Mouse (Mus musculus) midbrain, embryonic 12.5 days (tissue): ENCODE results near the gene Galnt18. TPM values are rescaled to one million over a fixed set of nuclear protein-coding genes. Genes with fewer than 3 reads are reported as not detected.

Source experiments
- ATAC-seq: fragments of 200-750 bp; cut with Nextera tagmentation; 2 replicates; pipeline ENCODE4 v1.8.0; 2017; ENCODE audit warnings: low read depth, moderate TSS enrichment, moderate library complexity; ENCODE audit not compliant: low FRiP score
- H3K27ac ChIP-seq: fragments of 300-500 bp; sonication (generic); replicated peaks from 2 replicates; pipeline ENCODE4 v1.5.1; 2016; ENCODE audit warnings: mild to moderate bottlenecking
- H3K27me3 ChIP-seq: fragments of 300-500 bp; sonication (generic); 2 replicates; pipeline ENCODE4 v1.6.1; 2016; ENCODE audit warnings: mild to moderate bottlenecking
- H3K36me3 ChIP-seq: fragments of 300-500 bp; sonication (generic); 2 replicates; pipeline ENCODE4 v1.6.1; 2016
- H3K4me1 ChIP-seq: fragments of 300-500 bp; sonication (generic); 2 replicates; pipeline ENCODE4 v1.6.1; 2016
- H3K4me2 ChIP-seq: fragments of 300-500 bp; sonication (generic); replicated peaks from 2 replicates; pipeline ENCODE4 v1.6.1; 2016; ENCODE audit warnings: mild to moderate bottlenecking, moderate library complexity
- H3K4me3 ChIP-seq: fragments of 300-500 bp; sonication (generic); 2 replicates; pipeline ENCODE4 v1.5.1; 2016; ENCODE audit warnings: mild to moderate bottlenecking
- H3K9ac ChIP-seq: fragments of 300-500 bp; sonication (generic); replicated peaks from 2 replicates; pipeline ENCODE4 v1.6.1; 2016; ENCODE audit warnings: mild to moderate bottlenecking, moderate library complexity
- H3K9me3 ChIP-seq: fragments of 300-500 bp; sonication (generic); 2 replicates; pipeline ENCODE4 v1.6.1; 2016; ENCODE audit warnings: mild to moderate bottlenecking
- WGBS: fragments of 180-500 bp; shearing (Covaris S2); methylation state at CpG from one replicate; pipeline ENCODE4 v1.1.7; 2016; 5-methylcytosine and 5-hydroxymethylcytosine counted together
- polyA plus RNA-seq: library from polyadenylated mRNA; unstranded; fragments of >200 nt; fragmentation: Nextera tagmentation; extraction: Ambion mirVana; gene quantifications from 2 replicates; pipeline ENCODE4 v1.2.1, GENCODE M21; 2016

The Galnt18 gene
- 5.6 and 7.7 TPM in 2 replicates for polyA plus RNA-seq

DNA sequence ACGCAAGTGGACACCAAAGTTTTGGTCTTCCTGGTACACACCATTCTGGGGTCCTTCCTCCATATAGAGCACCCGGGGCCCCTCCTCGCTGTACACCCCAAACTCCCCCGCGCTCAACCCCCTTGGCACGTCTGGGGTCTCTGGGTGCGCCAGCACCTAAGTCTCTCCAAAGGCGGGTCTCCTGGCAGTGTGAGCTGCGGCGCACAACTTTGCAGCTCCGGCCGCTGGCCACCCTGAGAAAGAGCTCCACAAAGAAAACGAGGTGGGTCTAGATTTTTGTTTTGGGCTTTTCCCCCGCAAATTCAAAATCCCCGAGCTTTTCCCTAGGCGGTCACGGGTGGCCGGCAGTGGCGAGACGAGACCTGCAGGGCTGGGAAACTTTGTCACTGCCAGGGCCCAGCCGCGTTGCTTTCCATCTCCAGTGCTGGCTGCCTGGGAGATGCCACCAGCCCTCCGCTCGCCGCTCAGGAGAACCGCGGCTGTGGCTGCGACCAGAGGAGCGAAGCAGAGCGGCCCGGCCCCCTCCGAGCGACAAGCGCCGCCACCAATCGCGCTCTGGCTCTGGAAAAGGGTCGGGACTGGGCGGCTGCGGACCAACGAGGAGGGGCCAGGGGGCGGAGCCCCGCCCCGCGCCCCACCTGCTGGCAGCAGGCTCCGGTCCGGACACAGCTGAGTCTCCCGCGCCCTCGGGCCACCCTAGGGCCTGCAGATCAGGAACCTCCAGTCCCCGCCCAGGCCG, at the start of gene Galnt18:
Gene Galnt18, minus strand, starts transcription at position 474 of the 739 bp plus-strand sequence.
- Histone ChIP-seq H3K9me3 (no peaks in the 10 kb centered on the region), H3K9ac (peak within 1 kb of the TSS; percentile 56), H3K4me2 (peak within 1 kb of the TSS; percentile 96), H3K4me1 (peaks cover 12% of the 10 kb centered on the region; the same call in 1 of the 2 replicates), H3K36me3 (no peaks in the 10 kb centered on the region), H3K27me3 (peaks cover 33% of the 10 kb centered on the region), H3K27ac (peak within 1 kb of the TSS; percentile 42; the same call in 1 of the 2 replicates), H3K4me3 (peak within 1 kb of the TSS; percentile 53)
- peak; percentile 99 for ATAC-seq
- under 1% methylated on average over 49 of the region's 52 CpGs for WGBS

GRCm38 (mm10) chr7:111827337-111827736, 47.6 kb upstream of the Galnt18 start:
- 78% methylated on average over 1 of the region's 1 CpGs for WGBS
- Histone ChIP-seq H3K36me3 (no peaks in the 10 kb centered on the region), H3K9ac (no peak overlapping the region), H3K27me3 (no peaks in the 10 kb centered on the region), H3K4me1 (no peaks in the 10 kb centered on the region), H3K9me3 (no peaks in the 10 kb centered on the region), H3K27ac (no peak overlapping the region), H3K4me2 (no peak overlapping the region), H3K4me3 (no peak overlapping the region)
- ATAC-seq: no peak

- ATAC-seq: no peak
- Histone ChIP-seq H3K36me3 (no peaks in the 10 kb centered on the region), H3K9me3 (no peaks in the 10 kb centered on the region), H3K4me2 (no peak overlapping the region), H3K4me3 (no peak overlapping the region), H3K27me3 (no peaks in the 10 kb centered on the region), H3K9ac (no peak overlapping the region), H3K27ac (no peak overlapping the region), H3K4me1 (no peaks in the 10 kb centered on the region)
- 73% methylated on average over 1 of the region's 1 CpGs for WGBS
Measured at GRCm38 (mm10) chr7:111813093-111813492, 33.3 kb upstream of the Galnt18 start.

DNA sequence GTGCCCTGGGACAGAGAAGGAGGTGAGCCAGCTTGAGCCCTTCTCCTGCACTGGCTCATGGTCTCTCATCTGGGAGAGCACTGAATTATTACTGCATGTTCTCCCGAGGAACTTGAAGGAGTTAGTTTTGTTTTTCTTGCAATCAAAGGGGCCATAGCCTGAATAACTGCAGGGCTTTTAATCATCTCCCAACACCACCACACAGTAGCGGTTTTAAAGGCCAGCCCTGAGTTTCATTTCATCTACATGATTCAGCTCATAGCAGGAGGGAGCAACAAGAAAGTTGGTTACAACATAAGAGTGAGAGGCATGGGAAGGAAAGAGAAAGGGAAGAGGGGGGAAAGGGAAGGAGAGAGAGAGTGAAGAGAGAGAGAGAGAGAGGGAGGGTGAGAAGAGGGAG, 31.3 kb upstream of the Galnt18 start:
- 89% methylated on average over 2 of the region's 2 CpGs for WGBS
- H3K4me2 ChIP-seq: no peak overlapping the region
- no peak overlapping the region for H3K4me3 ChIP-seq
- H3K27me3 ChIP-seq: no peaks in the 10 kb centered on the region
- H3K9ac ChIP-seq: no peak overlapping the region
- no peaks in the 10 kb centered on the region for H3K9me3 ChIP-seq
- no peak for ATAC-seq
- H3K36me3 ChIP-seq: no peaks in the 10 kb centered on the region
- no peak overlapping the region for H3K27ac ChIP-seq
- H3K4me1 ChIP-seq: no peaks in the 10 kb centered on the region

DNA sequence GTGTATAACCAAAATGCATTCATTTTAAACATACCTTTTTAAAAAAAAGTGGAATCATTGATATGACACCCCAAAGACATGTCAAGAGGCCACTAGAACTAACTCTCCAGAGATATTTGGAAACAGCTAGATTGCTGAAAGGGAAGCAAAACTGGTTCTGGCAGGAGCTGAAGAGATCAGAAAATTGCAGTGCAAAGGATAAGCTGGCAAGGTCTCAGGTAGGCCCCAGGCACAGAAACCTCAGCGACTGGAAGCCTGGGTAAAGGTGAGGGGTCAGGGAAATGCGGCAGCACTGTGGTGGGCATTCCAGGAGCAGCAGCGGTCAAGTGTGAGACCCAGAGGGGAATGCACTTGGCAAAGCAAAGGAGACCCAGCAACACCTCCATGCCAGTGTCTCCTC, 30.0 kb upstream of the Galnt18 start:
- Histone ChIP-seq H3K27me3 (no peaks in the 10 kb centered on the region), H3K27ac (no peak overlapping the region), H3K9ac (no peak overlapping the region), H3K36me3 (no peaks in the 10 kb centered on the region), H3K4me1 (no peaks in the 10 kb centered on the region), H3K4me3 (no peak overlapping the region), H3K9me3 (no peaks in the 10 kb centered on the region), H3K4me2 (no peak overlapping the region)
- no peak for ATAC-seq
- 71% methylated on average over 3 of the region's 3 CpGs for WGBS

GRCm38 (mm10) chr7:111806083-111806482, 26.3 kb upstream of the Galnt18 start:
- H3K9ac ChIP-seq: no peak overlapping the region
- H3K36me3 ChIP-seq: no peaks in the 10 kb centered on the region
- no peak overlapping the region for H3K27ac ChIP-seq
- no peaks in the 10 kb centered on the region for H3K9me3 ChIP-seq
- WGBS: 94% methylated on average over 1 of the region's 1 CpGs
- no peak for ATAC-seq
- no peaks in the 10 kb centered on the region for H3K4me1 ChIP-seq
- H3K4me2 ChIP-seq: no peak overlapping the region
- no peaks in the 10 kb centered on the region for H3K27me3 ChIP-seq
- no peak overlapping the region for H3K4me3 ChIP-seq

GRCm38 (mm10) chr7:111804646-111805045, 24.9 kb upstream of the Galnt18 start:
- no peak overlapping the region for H3K9ac ChIP-seq
- H3K27ac ChIP-seq: no peak overlapping the region
- no peak for ATAC-seq
- H3K4me1 ChIP-seq: 0 out of 2 replicates have a peak, but pooled peaks cover 4% of the 10 kb centered on the region
- WGBS: 91% methylated on average over 4 of the region's 4 CpGs
- H3K36me3 ChIP-seq: no peaks in the 10 kb centered on the region
- no peak overlapping the region for H3K4me2 ChIP-seq
- H3K9me3 ChIP-seq: no peaks in the 10 kb centered on the region
- no peaks in the 10 kb centered on the region for H3K27me3 ChIP-seq
- H3K4me3 ChIP-seq: no peak overlapping the region

DNA sequence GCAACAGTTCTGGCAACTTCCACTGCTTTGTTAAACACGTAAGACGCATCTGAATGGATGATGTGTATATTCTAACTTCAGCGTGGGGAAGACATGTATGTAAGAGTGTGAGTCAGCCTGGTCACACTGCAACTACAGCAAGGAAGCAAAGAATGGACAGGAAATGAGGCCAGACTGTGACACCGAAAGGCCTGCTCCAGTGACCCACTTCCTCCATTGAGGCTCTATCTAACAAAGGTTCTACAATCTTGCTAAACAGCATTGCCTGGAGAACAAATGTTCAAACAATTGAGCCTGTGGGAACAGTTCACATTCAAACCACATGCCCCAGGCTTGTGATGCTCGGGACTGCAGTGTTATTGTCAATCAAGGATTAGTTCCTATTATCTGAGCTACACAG, 21.0 kb upstream of the Galnt18 start:
- H3K9ac ChIP-seq: no peak overlapping the region
- H3K27ac ChIP-seq: no peak overlapping the region
- 0 out of 2 replicates have a peak, but pooled peaks cover 4% of the 10 kb centered on the region for H3K4me1 ChIP-seq
- no peaks in the 10 kb centered on the region for H3K36me3 ChIP-seq
- no peaks in the 10 kb centered on the region for H3K27me3 ChIP-seq
- H3K9me3 ChIP-seq: no peaks in the 10 kb centered on the region
- H3K4me3 ChIP-seq: no peak overlapping the region
- no peak overlapping the region for H3K4me2 ChIP-seq
- WGBS: 59% methylated on average over 5 of the region's 5 CpGs
- ATAC-seq: no peak

- Histone ChIP-seq H3K9ac (no peak overlapping the region), H3K9me3 (no peaks in the 10 kb centered on the region), H3K4me1 (0 out of 2 replicates have a peak, but pooled peaks cover 4% of the 10 kb centered on the region), H3K36me3 (no peaks in the 10 kb centered on the region), H3K27me3 (no peaks in the 10 kb centered on the region), H3K4me3 (no peak overlapping the region), H3K4me2 (no peak overlapping the region), H3K27ac (no peak overlapping the region)
- WGBS: 91% methylated on average over 5 of the region's 5 CpGs
- ATAC-seq: no peak
Measured at GRCm38 (mm10) chr7:111800120-111800519, 20.3 kb upstream of the Galnt18 start.

- Histone ChIP-seq H3K9ac (no peak overlapping the region), H3K4me2 (no peak overlapping the region), H3K4me3 (no peak overlapping the region), H3K27me3 (no peaks in the 10 kb centered on the region), H3K4me1 (0 out of 2 replicates have a peak, but pooled peaks cover 4% of the 10 kb centered on the region), H3K27ac (no peak overlapping the region), H3K36me3 (no peaks in the 10 kb centered on the region), H3K9me3 (no peaks in the 10 kb centered on the region)
- ATAC-seq: no peak
- 81% methylated on average over 5 of the region's 5 CpGs for WGBS
Measured at GRCm38 (mm10) chr7:111799021-111799420, 19.2 kb upstream of the Galnt18 start.

GRCm38 (mm10) chr7:111797337-111798010, 17.7 kb upstream of the Galnt18 start:
- Histone ChIP-seq H3K36me3 (no peaks in the 10 kb centered on the region), H3K4me2 (no peak overlapping the region), H3K27ac (no peak overlapping the region), H3K27me3 (no peaks in the 10 kb centered on the region), H3K9ac (no peak overlapping the region), H3K4me3 (no peak overlapping the region), H3K4me1 (0 out of 2 replicates have a peak, but pooled peaks cover 4% of the 10 kb centered on the region), H3K9me3 (no peaks in the 10 kb centered on the region)
- no peak for ATAC-seq
- WGBS: 91% methylated on average over 13 of the region's 13 CpGs

DNA sequence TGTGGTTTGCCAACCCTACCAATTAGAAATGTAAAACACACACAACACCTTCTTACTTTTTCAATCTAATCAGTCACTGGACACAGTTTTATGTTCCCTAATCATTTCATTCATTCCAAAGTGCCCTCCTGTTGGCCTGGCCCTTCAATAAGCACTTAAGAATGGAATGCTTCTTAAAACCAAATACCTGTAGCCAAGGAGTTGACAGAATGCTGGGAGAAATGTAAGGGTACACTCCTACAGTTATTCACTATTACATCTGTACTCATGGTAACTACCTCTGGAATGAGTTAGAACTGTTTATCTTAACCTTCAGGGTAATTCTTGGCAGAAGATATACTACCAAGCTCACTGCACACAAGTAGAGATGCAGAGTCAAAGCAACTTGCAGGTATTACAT, 15.3 kb upstream of the Galnt18 start:
- H3K9ac ChIP-seq: no peak overlapping the region
- no peak for ATAC-seq
- H3K4me1 ChIP-seq: peaks cover 5% of the 10 kb centered on the region; the same call in 1 of the 2 replicates
- no peak overlapping the region for H3K4me2 ChIP-seq
- H3K9me3 ChIP-seq: no peaks in the 10 kb centered on the region
- no peak overlapping the region for H3K27ac ChIP-seq
- no peaks in the 10 kb centered on the region for H3K36me3 ChIP-seq
- H3K27me3 ChIP-seq: no peaks in the 10 kb centered on the region
- H3K4me3 ChIP-seq: no peak overlapping the region
